Mouse (Mus musculus) layer of hippocampus, postnatal 14 days (tissue): ENCODE measurements at regions not wholly inside any gene's neighbourhood (a gene's known extent, or its start where the extent isn't known, plus 50 kb on each side); places are given as distances from the start of the nearest gene placed in this dataset.

Experiments
- DNase-seq, 2 experiments: peaks; one replicate each; pipeline ENCODE4 v3.0.0; 2021 to 2022; ENCODE audit warnings: low spot score in 2 of 2, mixed read lengths in 1 of 2

- no peak for DNase-seq
These were observed 110.0 kb downstream of the Ccdc71l start for GRCm38 (mm10) chr12:32488578-32488892.

GRCm38 (mm10) chr12:32489415-32490139, 111.1 kb downstream of the Ccdc71l start:
- DNase-seq: no peak

- DNase-seq: peak in 1 of 2 experiments; percentile 13
These were observed 125.7 kb downstream of the Ccdc71l start for GRCm38 (mm10) chr12:32504196-32504595.

- no peak for DNase-seq
These were observed 130.2 kb downstream of the Ccdc71l start for GRCm38 (mm10) chr12:32508671-32509070.

GRCm38 (mm10) chr12:32525586-32525985, 147.1 kb downstream of the Ccdc71l start:
- peak; percentile 35 to 70 for DNase-seq

- DNase-seq: peak in 1 of 2 experiments; percentile 63
These were observed 152.7 kb downstream of the Ccdc71l start for GRCm38 (mm10) chr12:32531216-32531615.

GRCm38 (mm10) chr12:32533641-32534040, 155.1 kb downstream of the Ccdc71l start:
- no peak for DNase-seq

GRCm38 (mm10) chr12:32545466-32545865, 167.0 kb downstream of the Ccdc71l start:
- DNase-seq: no peak

- DNase-seq: no peak
These were observed 167.9 kb downstream of the Ccdc71l start for GRCm38 (mm10) chr12:32546356-32546755.

- no peak for DNase-seq
These were observed 175.3 kb downstream of the Ccdc71l start for GRCm38 (mm10) chr12:32553793-32554192.

- peak in 1 of 2 experiments; percentile 78 for DNase-seq
These were observed 189.3 kb downstream of the Ccdc71l start for GRCm38 (mm10) chr12:32567777-32568176.

GRCm38 (mm10) chr12:32581304-32581703, 202.8 kb downstream of the Ccdc71l start:
- peak in 1 of 2 experiments; percentile 28 for DNase-seq

- DNase-seq: peak; percentile 27 to 46
These were observed 217.1 kb upstream of the Nampt start for GRCm38 (mm10) chr12:32602131-32602815.

- DNase-seq: no peak
These were observed 214.0 kb upstream of the Nampt start for GRCm38 (mm10) chr12:32605353-32605752.

GRCm38 (mm10) chr12:32615000-32615399, 204.3 kb upstream of the Nampt start:
- DNase-seq: no peak

- no peak for DNase-seq
These were observed 203.3 kb upstream of the Nampt start for GRCm38 (mm10) chr12:32616086-32616485.

- DNase-seq: no peak
These were observed 202.3 kb upstream of the Nampt start for GRCm38 (mm10) chr12:32617031-32617430.

- DNase-seq: no peak
These were observed 199.5 kb upstream of the Nampt start for GRCm38 (mm10) chr12:32619830-32620229.

- no peak for DNase-seq
These were observed 197.6 kb upstream of the Nampt start for GRCm38 (mm10) chr12:32621739-32622138.

- no peak for DNase-seq
These were observed 190.8 kb upstream of the Nampt start for GRCm38 (mm10) chr12:32628552-32628951.

GRCm38 (mm10) chr12:32632935-32633334, 186.4 kb upstream of the Nampt start:
- DNase-seq: peak; percentile 21 to 42

GRCm38 (mm10) chr12:32635055-32635454, 184.3 kb upstream of the Nampt start:
- DNase-seq: no peak
